Mouse (Mus musculus): ENCODE measurements around the gene Myoz1.
"Not testable (repeated sequence)": the region's sequence is repeated elsewhere in the genome, so short reads cannot be mapped to it uniquely, and the experiment has no call there.

The Myoz1 gene

GRCm38 (mm10) chr14:20656361-20656760 is at the start of gene Myoz1:
TSS of gene Myoz1 (minus strand) at chr14:20656540.
- DNase-seq, result no peak

DNA sequence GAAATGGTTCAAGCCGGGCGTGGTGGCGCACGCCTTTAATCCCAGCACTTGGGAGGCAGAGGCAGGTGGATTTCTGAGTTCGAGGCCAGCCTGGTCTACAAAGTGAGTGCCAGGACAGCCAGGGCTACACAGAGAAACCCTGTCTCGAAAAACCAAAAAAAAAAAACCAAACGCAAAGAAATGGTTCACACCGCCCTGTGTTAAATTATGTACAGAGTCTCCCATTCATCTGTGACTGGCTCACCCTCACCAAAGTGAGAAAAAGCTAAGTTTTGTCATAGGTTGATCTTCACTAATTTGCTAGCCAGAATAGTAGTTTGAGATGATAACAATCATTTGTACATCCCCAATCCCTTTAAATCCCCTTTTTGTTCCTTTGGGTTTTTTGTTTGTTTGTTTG is 47.1 kb upstream of the Myoz1 start:
- DNase-seq, result not testable (repeated sequence)

DNA sequence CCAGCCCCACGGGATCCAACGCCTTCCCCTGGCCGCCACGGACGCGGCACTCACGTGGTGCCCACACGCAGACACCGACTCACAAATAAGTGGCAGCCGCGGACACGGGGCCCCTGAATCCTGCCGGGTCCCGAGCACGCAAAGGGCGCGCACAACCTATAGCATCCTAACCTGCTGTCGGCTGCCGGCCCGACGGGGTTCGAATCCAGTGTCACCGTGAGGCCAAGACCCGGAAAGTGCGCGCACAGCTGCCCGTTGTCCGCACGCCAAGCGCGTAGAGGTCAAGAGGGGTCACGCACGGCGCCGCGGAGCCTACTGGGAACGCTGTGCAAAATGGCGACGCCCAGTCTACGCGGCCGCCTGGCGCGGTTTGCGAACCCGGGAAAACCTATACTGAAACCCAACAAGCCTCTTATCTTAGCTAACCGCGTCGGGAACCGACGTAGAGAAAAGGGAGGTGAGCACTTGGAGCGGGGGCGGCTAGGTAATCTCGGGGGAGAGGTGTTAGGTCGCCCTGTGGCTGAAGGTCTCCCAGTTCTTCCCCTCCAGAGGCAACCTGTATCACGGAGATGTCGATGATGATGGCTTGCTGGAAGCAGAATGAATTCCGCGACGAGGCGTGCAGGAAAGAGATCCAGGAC is 46.5 kb upstream of the Myoz1 start, which contains the start of gene Chchd1:
TSS of gene Chchd1 (plus strand) at position 266 of the 641 bp plus-strand sequence.
- peak; percentile 94 for DNase-seq

DNA sequence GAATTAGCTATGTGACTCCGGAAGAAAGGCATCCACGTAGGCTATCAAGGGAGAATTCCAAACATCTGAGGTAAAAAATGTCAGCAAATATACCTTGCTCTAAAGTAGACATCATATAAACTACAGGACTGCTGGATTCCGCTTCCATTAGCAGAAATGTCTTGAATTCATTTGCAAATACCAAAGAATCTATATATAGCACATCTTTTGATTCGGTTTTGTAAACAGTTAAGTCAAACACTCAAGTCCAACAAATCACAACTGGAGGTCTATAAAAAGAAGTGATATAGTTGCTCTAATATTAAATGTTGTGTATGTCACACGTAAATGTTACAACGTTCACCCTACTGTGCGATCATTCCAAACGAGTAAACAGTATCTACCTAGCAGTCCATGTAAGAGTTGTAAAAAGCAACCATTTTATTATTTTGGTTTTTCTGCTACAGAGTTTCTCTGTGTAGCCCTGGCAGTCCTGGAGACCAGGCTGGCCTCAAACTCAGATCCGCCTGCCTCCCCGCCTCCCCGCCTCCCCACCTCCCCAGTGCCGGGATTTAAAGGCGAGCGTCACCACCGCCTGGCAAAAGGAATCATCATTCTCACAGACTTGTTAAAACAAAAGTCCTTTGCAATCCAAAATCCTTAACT is 45.9 kb upstream of the Myoz1 start:
- DNase-seq, result no peak

- DNase-seq, result no peak
Measured at GRCm38 (mm10) chr14:20701554-20701953, 45.2 kb upstream of the Myoz1 start.

DNA sequence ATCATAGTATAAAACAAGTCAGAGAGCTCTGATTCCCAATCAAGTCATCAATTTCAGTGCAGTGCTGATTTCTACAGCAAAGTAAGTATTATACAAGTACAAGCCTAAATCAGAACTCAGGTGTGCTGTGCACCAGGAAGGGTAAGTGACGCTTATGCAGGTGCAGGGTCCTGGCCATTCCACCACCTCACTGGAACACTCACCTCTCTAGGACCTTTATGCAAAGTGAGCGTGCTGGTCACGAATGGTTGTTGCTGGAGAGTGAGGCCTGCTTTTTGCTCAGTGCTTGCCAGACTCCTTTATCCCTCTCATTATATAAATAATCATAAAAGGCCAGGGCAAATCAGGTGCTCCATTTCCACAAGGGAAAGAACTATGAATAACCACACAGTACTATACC is 44.0 kb upstream of the Myoz1 start:
- no peak for DNase-seq

DNA sequence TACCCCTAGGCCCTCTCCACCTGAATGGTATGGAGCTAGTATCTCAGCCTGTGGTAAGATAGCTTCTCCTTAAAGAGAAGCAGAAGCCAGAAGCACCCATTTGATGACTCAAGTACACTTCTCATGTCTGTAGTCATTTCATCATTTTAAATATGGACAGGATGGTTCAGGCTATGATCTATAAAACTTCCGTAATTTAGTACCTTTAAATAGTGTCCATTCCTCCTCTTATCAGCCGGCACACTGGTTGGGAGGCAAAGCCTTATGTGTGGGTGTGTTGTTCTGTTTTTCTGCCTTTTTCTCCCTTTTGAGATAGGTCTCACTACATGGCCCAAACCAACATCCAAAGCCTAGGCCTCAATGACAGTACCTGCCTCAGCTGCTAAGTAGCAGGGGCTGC is 42.2 kb upstream of the Myoz1 start:
- no peak for DNase-seq

DNA sequence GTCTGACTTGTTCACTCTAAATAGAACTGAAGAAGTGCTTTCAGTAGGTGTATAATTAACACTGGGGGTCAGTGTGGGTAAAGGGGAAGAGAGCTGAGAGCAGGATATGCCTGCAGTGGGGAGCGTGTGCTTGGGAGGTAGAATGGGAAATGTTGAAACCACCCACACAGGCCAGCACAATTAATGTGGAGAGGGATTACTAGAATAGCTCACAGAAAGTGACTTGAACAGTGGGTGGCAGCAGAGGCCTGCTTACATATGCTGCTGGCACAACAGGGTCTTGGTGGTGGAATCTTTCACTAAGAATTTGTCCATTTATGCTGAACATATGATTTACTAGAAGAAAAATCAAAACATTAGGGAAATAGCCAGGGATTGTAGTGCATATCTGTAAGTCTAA is 40.6 kb upstream of the Myoz1 start:
- peak; percentile 75 for DNase-seq

GRCm38 (mm10) chr14:20695761-20696520 is 39.6 kb upstream of the Myoz1 start:
- DNase-seq, result peak; percentile 16

- peak; percentile 91 for DNase-seq
Measured at GRCm38 (mm10) chr14:20694884-20695760, 38.8 kb upstream of the Myoz1 start, which contains the start of gene Fut11. TSS of gene Fut11 (plus strand) at chr14:20694968.

DNA sequence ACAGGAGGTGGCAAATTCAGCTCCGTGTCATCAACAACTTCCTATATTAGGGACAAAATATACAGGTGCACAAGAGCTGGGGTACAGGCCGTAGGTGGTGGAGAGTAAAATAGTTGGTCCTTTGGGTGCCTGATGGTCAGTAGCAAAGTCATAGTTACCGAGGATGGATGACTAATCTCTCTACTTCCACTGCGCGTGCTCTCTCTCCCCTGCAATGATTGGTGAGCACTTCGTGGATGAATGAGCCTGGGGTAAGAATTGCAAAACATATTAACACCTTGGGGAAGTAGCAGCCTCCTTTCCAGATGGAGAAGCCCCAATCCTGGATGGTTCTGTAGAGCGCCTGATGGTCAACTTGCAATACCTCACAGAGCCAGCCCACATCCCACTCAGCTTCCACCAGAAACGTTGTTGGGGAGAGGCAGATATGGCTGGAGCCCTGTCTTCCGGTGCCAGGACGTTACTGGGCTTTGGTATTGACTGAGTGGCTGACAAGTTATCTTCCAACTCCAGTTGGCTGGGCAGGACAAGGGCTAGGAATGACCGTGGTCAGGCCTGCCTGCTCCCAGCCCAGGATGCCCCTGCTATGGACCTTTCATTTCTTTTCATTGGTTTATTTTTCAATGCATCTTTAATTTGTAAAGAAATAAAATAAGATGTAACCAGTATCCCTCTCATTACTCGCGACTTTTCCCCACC is 38.0 kb upstream of the Myoz1 start:
- no peak for DNase-seq

GRCm38 (mm10) chr14:20693589-20694101 is 37.3 kb upstream of the Myoz1 start:
- no peak for DNase-seq

DNA sequence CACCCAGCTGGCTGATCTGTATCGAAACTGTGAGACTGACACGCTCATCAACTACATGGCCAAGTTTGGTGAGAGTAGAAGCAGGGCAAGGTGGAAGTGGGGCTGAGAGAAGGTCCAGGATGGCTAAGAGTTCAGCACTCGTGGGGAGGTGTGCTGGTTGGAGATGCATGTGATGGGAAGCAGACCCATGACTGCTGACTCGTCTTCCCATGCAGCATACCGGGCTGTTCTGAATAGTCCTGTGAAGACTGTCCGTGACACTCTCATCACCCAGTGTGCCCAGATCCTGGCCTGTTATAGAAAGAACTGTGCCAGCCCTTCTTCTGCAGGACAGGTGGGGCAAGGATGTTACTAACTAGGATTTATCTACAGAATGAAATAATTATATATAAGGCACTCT is 35.4 kb upstream of the Myoz1 start:
- DNase-seq, result no peak

DNA sequence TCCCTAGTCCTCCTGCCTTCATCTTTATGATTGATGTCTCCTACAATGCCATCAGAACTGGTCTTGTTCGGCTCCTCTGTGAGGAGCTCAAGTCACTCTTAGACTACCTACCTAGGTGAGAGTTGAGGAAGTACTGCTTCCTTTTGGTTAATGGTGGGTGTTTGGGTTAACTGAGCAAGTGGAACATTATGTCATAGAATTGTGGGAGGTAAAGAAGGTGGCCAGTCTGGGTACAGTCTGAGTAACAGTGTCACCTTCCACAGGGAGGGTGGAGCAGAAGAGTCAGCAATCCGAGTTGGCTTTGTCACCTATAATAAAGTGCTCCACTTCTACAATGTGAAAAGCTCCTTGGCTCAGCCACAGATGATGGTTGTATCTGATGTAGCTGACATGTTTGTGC is 32.7 kb upstream of the Myoz1 start:
- no peak for DNase-seq

DNA sequence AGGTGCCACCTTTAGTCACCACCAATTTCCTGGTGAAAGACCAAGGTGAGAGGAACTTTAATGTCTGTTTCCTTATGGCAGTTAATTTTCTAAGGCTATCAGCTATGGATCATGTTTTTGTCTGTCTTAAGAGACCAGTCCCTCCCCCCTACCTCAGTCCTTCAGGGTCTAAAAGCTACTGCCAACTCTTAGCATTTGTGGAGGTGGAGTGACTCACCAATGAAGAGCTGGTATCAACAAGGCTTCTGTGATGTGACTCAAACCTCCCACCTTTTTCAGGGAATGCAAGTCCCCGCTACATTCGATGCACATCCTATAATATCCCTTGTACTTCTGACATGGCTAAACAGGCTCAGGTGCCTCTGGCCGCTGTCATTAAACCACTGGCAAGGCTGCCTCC is 30.2 kb upstream of the Myoz1 start:
- DNase-seq, result no peak

DNA sequence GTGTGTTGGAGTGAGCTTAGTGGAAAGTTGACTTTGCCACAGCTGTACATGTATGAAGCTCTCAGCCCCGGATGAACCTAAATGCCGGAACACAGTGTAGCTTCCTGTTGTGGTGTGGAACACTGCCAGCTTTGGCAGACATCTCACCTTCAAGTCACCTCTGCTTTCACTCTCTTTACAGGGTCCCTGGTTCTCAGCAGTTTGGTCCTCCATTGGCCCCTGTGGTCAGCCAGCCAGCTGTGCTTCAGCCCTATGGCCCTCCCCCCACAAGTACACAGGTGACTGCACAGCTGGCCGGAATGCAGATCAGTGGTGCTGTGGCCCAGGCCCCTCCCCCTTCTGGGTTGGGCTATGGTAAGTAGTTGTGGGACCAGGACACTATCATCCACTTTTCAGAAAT is 26.2 kb upstream of the Myoz1 start:
- peak; percentile 53 for DNase-seq

DNA sequence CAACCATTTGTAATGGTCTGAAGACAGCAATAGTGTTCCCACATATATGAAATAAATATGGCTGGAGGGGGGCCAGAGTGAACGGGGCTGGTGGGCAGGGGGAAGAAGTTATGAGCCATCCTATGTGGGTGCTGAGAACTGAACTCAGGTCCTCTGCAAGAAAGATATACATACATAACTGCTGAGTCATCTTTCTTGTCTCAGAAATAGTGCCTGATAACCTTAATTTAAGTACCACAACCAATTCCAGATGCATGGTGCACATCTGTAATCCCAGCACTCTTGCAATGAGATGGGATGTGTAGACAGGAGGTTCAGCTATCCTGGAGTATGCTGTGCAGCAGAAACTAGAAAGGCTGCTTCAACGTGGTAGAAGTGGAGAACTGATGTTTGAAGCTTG is 25.4 kb upstream of the Myoz1 start:
- no peak for DNase-seq

- DNase-seq, result no peak
Measured at GRCm38 (mm10) chr14:20677906-20678305, 21.6 kb upstream of the Myoz1 start.

DNA sequence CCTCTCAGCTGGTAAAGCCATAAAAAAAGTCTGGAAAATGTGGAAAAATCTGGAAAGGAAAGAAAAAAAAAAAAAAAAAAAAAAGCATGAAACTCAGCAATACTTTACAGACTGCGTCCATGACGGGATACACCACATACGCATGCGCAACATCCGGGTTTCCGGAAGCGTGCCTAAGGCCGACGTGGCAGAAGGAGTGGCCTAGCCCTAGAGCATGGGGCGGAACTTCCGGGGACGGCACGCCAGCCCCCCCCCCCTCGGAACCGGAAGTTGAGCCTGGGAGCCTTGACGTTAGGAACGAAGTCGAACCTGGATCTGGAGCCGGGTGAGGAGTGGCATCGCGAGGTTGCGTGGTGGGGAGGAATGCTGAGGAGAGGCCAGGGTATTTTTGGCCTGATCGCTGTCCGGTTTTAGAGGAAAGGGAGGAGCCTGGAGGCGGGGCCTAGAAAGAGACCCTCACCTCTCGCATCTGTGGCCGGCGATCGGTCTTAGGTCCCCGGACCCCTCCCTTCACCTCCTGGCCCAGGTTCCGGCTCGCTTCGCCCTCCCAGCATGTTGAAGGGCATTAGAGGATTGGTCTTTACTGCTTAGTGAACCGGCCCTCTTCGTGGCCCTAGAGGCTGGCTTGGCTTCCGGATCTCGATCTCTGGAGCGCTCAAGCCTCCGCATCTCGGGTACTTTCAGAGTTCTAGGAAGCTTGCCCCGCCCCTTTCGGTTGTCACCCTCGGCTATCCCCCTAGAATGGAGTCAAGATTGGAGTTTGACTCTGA is 17.9 kb upstream of the Myoz1 start, which contains the start of gene Sec24c:
TSS of gene Sec24c (plus strand) at position 245 of the 770 bp plus-strand sequence.
- DNase-seq, result peak; percentile 97

DNA sequence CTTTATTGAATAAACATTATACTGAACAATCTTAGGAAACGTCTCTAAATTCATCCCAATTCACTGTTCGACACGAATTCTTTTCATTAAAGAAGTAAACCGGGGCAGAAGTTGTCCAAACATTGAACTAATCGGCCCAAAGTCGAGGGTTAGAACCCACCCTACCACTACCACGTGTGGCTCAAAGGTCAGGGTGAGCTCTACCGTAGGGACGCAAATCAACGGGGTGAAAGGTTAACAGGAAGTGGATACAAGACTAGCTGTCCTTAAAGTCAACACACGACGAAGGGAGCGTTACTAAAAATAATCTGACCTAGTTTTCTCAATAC is 17.4 kb upstream of the Myoz1 start:
- DNase-seq, result no peak

DNA sequence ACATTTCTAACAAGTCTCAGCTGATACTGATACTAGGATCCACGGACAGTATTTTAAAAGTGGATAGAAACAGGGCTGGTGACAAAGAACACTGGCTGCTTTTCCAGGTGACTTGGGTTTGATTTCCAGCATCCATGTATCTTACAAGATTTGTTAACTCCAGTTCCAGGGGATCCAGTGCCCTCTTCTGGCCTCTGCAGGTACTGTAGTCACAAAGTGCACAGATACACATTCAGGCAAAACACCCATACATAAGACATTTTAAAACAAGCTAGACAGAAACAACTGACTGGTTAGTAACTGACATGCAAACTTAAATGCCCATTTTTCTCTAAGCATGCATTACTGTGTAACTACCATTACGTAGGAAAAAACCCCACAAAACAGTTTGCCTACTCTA is 16.6 kb upstream of the Myoz1 start:
- peak; percentile 66 for DNase-seq

Data from lung, postnatal 36 days (tissue).